ENCODE assay signal across 8 mouse cellular contexts in genomic region chr15:81871604-81872261, GRCm38 (mm10). TPM values are rescaled to one million over a fixed set of nuclear protein-coding genes. Genes with fewer than 3 reads are reported as not detected.
DNase-seq lines count a peak whose midpoint lies in the region; ATAC-seq and TF ChIP-seq lines count a peak whose summit lies in the region.

TSS of gene Phf5a (minus strand) at chr15:81871911.

- peak within 1 kb of the TSS; percentile 90 for H3K9ac ChIP-seq in heart, embryonic 12.5 days
- H3K9ac ChIP-seq in kidney, postnatal 0 days (ENCODE audit: low read depth, low read length), result peak within 1 kb of the TSS; percentile 88
- peak within 1 kb of the TSS; percentile 75 for H3K9ac ChIP-seq in liver, embryonic 14.5 days (replicated peaks)
- H3K9ac ChIP-seq in neural tube, embryonic 11.5 days (ENCODE audit: low read length), result peak within 1 kb of the TSS; percentile 85
- H3K9ac ChIP-seq in stomach, postnatal 0 days (ENCODE audit: low read length), result peak within 1 kb of the TSS; percentile 91

- peaks cover 96% of the 10 kb centered on the region for H3K79me2 ChIP-seq in C2C12 (ENCODE audit: control insufficient read depth, insufficient read depth)

- peak; percentile 93 for TF ChIP-seq EP300 in liver, embryonic 14.5 days (IDR thresholded peaks at IDR 0.05; ENCODE audit: low read depth)
- TF ChIP-seq EP300 in stomach, postnatal 0 days (optimal IDR thresholded peaks at IDR 0.05), result peak; percentile 100

- H3K9me3 ChIP-seq in heart, embryonic 12.5 days (replicated peaks), result no peaks in the 10 kb centered on the region
- no peaks in the 10 kb centered on the region for H3K9me3 ChIP-seq in kidney, postnatal 0 days (replicated peaks; ENCODE audit: low read length)
- H3K9me3 ChIP-seq in liver, embryonic 14.5 days (ENCODE audit: control insufficient read depth, low read length), result no peaks in the 10 kb centered on the region
- no peaks in the 10 kb centered on the region for H3K9me3 ChIP-seq in neural tube, embryonic 11.5 days (ENCODE audit: control insufficient read depth, low read length)
- no peaks in the 10 kb centered on the region for H3K9me3 ChIP-seq in stomach, postnatal 0 days (ENCODE audit: control insufficient read depth, low read length)

- H3K4me1 ChIP-seq in bone marrow, adult 2 months (ENCODE audit: control insufficient read depth, insufficient read depth, low read length), result no peaks in the 10 kb centered on the region; the same call in 1 of the 2 replicates
- peaks cover 13% of the 10 kb centered on the region for H3K4me1 ChIP-seq in heart, embryonic 12.5 days (replicated peaks)
- no peaks in the 10 kb centered on the region; the same call in 1 of the 2 replicates for H3K4me1 ChIP-seq in kidney, postnatal 0 days (replicated peaks; ENCODE audit: insufficient read depth, low read length)
- H3K4me1 ChIP-seq in liver, embryonic 14.5 days (replicated peaks; ENCODE audit: control insufficient read depth in 2 of 2, insufficient read depth in 2 of 2, low read length in 1 of 2), result peaks cover 17 to 20% of the 10 kb centered on the region in 2 experiments
- H3K4me1 ChIP-seq in neural tube, embryonic 11.5 days (ENCODE audit: control insufficient read depth, insufficient read depth, low read length), result peaks cover 8% of the 10 kb centered on the region
- H3K4me1 ChIP-seq in stomach, postnatal 0 days (replicated peaks; ENCODE audit: control insufficient read depth, insufficient read depth), result peaks cover 2% of the 10 kb centered on the region; the same call in 1 of the 2 replicates

- WGBS in bone marrow, adult 2 months, result under 1% methylated on average over 30 of the region's 30 CpGs
- WGBS in heart, embryonic 12.5 days, result under 1% methylated on average over 30 of the region's 30 CpGs
- WGBS in kidney, postnatal 0 days, result under 1% methylated on average over 30 of the region's 30 CpGs
- WGBS in liver, embryonic 14.5 days (ENCODE audit: insufficient replicate concordance), result under 1% methylated on average over 30 of the region's 30 CpGs
- WGBS in neural tube, embryonic 11.5 days, result 0% methylated on average over 30 of the region's 30 CpGs
- WGBS in stomach, postnatal 0 days, result 0% methylated on average over 30 of the region's 30 CpGs

- peaks cover 42% of the 10 kb centered on the region for H3K36me3 ChIP-seq in C2C12 (ENCODE audit: control insufficient read depth, insufficient read depth)
- peaks cover 42% of the 10 kb centered on the region for H3K36me3 ChIP-seq in heart, embryonic 12.5 days
- peaks cover 37% of the 10 kb centered on the region for H3K36me3 ChIP-seq in kidney, postnatal 0 days (ENCODE audit: insufficient read depth, low read length)
- peaks cover 41% of the 10 kb centered on the region for H3K36me3 ChIP-seq in liver, embryonic 14.5 days (replicated peaks; ENCODE audit: control insufficient read depth, insufficient read depth, low read depth)
- H3K36me3 ChIP-seq in neural tube, embryonic 11.5 days (ENCODE audit: control insufficient read depth, insufficient read depth, low read length), result peaks cover 19% of the 10 kb centered on the region
- H3K36me3 ChIP-seq in stomach, postnatal 0 days (ENCODE audit: control insufficient read depth, insufficient read depth, low read length), result peaks cover 16% of the 10 kb centered on the region

- peak; percentile 90 for ATAC-seq in erythroid progenitor cell, adult 5-6 weeks (replicated peaks; ENCODE audit: low FRiP score, poor library complexity, severe bottlenecking)
- ATAC-seq in heart, embryonic 12.5 days (ENCODE audit: insufficient number of reproducible peaks, low FRiP score), result peak; percentile 95
- peak; percentile 88 for ATAC-seq in kidney, postnatal 0 days (replicated peaks; ENCODE audit: low FRiP score, low read depth)
- peak; percentile 87 for ATAC-seq in liver, embryonic 14.5 days (ENCODE audit: insufficient read depth)
- ATAC-seq in neural tube, embryonic 11.5 days (ENCODE audit: insufficient read depth, low FRiP score, low TSS enrichment), result peak; percentile 84
- ATAC-seq in stomach, postnatal 0 days (ENCODE audit: low FRiP score, low TSS enrichment), result peak; percentile 93

- H3K4me2 ChIP-seq in heart, embryonic 12.5 days, result peak within 1 kb of the TSS; percentile 95
- peak within 1 kb of the TSS; percentile 83 for H3K4me2 ChIP-seq in kidney, postnatal 0 days (ENCODE audit: low read length)
- peak within 1 kb of the TSS; percentile 84 for H3K4me2 ChIP-seq in liver, embryonic 14.5 days (ENCODE audit: low read depth)
- H3K4me2 ChIP-seq in neural tube, embryonic 11.5 days (ENCODE audit: low read depth), result peak within 1 kb of the TSS; percentile 84
- H3K4me2 ChIP-seq in stomach, postnatal 0 days (replicated peaks; ENCODE audit: low read depth), result peak within 1 kb of the TSS; percentile 88

- no peak for TF ChIP-seq POLR2A in bone marrow, adult 2 months (IDR thresholded peaks at IDR 0.05; ENCODE audit: borderline replicate concordance, control insufficient read depth, low read depth, low read length)

- H3ac ChIP-seq in C2C12 (ENCODE audit: control insufficient read depth, insufficient read length, low read depth), result peak within 1 kb of the TSS; percentile 81

- peak; percentile 97 for DNase-seq in kidney, postnatal 0 days (ENCODE audit: low spot score)
- peak; percentile 95 to 96 (median 95) for DNase-seq in liver, embryonic 14.5 days (ENCODE audit: low read depth in 3 of 3, low spot score in 3 of 3)
- peak; percentile 95 for DNase-seq in neural tube, embryonic 11.5 days (ENCODE audit: low spot score)
- peak; percentile 95 for DNase-seq in stomach, postnatal 0 days (ENCODE audit: low spot score)

- peak within 1 kb of the TSS; percentile 89 for H3K27ac ChIP-seq in bone marrow, adult 2 months (ENCODE audit: control insufficient read depth, insufficient read depth, low read depth, low read length, poor library complexity)
- H3K27ac ChIP-seq in heart, embryonic 12.5 days (ENCODE audit: poor library complexity, severe bottlenecking), result peak within 1 kb of the TSS; percentile 94
- H3K27ac ChIP-seq in kidney, postnatal 0 days, result peak within 1 kb of the TSS; percentile 96
- peak within 1 kb of the TSS; percentile 95 for H3K27ac ChIP-seq in liver, embryonic 14.5 days
- H3K27ac ChIP-seq in neural tube, embryonic 11.5 days (ENCODE audit: low read depth, low read length), result peak within 1 kb of the TSS; percentile 91
- H3K27ac ChIP-seq in stomach, postnatal 0 days (replicated peaks), result peak within 1 kb of the TSS; percentile 92

- H3K27me3 ChIP-seq in C2C12 (ENCODE audit: control insufficient read depth, insufficient read depth, insufficient read length), result no peaks in the 10 kb centered on the region
- H3K27me3 ChIP-seq in heart, embryonic 12.5 days (replicated peaks), result no peaks in the 10 kb centered on the region
- no peaks in the 10 kb centered on the region for H3K27me3 ChIP-seq in kidney, postnatal 0 days (ENCODE audit: insufficient read depth, low read length)
- H3K27me3 ChIP-seq in liver, embryonic 14.5 days (ENCODE audit: control insufficient read depth, insufficient read depth, low read length), result no peaks in the 10 kb centered on the region
- H3K27me3 ChIP-seq in neural tube, embryonic 11.5 days (ENCODE audit: control insufficient read depth, insufficient read depth, low read length), result no peaks in the 10 kb centered on the region
- no peaks in the 10 kb centered on the region for H3K27me3 ChIP-seq in stomach, postnatal 0 days (ENCODE audit: control insufficient read depth, insufficient read depth, low read length)

- peaks cover 80% of the 10 kb centered on the region for H3K79me3 ChIP-seq in C2C12 (ENCODE audit: low read depth)

- H3K4me3 ChIP-seq in C2C12 (ENCODE audit: insufficient read depth, poor library complexity, severe bottlenecking), result peak within 1 kb of the TSS; percentile 99
- H3K4me3 ChIP-seq in bone marrow, adult 2 months (replicated peaks; ENCODE audit: control insufficient read depth, low read depth, low read length), result peak within 1 kb of the TSS; percentile 85
- H3K4me3 ChIP-seq in heart, embryonic 12.5 days, result peak within 1 kb of the TSS; percentile 88
- H3K4me3 ChIP-seq in kidney, postnatal 0 days (replicated peaks; ENCODE audit: low read depth, low read length), result peak within 1 kb of the TSS; percentile 91
- H3K4me3 ChIP-seq in liver, embryonic 14.5 days (ENCODE audit: insufficient read depth in 1 of 2, low read depth in 2 of 2, low read length in 2 of 2), result peak within 1 kb of the TSS; percentile 75 to 80
- peak within 1 kb of the TSS; percentile 86 for H3K4me3 ChIP-seq in neural tube, embryonic 11.5 days (ENCODE audit: low read depth, low read length)
- peak within 1 kb of the TSS; percentile 98 for H3K4me3 ChIP-seq in stomach, postnatal 0 days (ENCODE audit: low read depth, low read length)

- no peak for TF ChIP-seq CTCF in C2C12 (IDR thresholded peaks at IDR 0.05; ENCODE audit: control insufficient read depth, insufficient read depth, insufficient read length)
- no peak for TF ChIP-seq CTCF in bone marrow, adult 2 months (IDR thresholded peaks at IDR 0.05; ENCODE audit: control insufficient read depth, insufficient read depth, low read length)
- TF ChIP-seq CTCF in kidney, postnatal 0 days (IDR thresholded peaks at IDR 0.05; ENCODE audit: low read depth), result no peak
- TF ChIP-seq CTCF in liver, embryonic 14.5 days (IDR thresholded peaks at IDR 0.05; ENCODE audit: low read depth), result no peak
- no peak for TF ChIP-seq CTCF in stomach, postnatal 0 days (IDR thresholded peaks at IDR 0.05; ENCODE audit: low read depth)

TF ChIP-seq in C2C12, 6 proteins besides CTCF, POLR2A, EP300 and RAD21:
- TF ChIP-seq CEBPB (IDR thresholded peaks at IDR 0.05; ENCODE audit: low read depth), result no peak
- TF ChIP-seq USF1 (IDR thresholded peaks at IDR 0.05; ENCODE audit: low read depth), result peak; percentile 21
- TF ChIP-seq FOSL1 (IDR thresholded peaks at IDR 0.05; ENCODE audit: insufficient read depth, low read length, poor library complexity, severe bottlenecking), result no peak
- TF ChIP-seq MYOD1 (IDR thresholded peaks at IDR 0.05; ENCODE audit: control insufficient read depth, insufficient read length, low read depth), result no peak
- no peak for TF ChIP-seq MYOG (IDR thresholded peaks at IDR 0.05; ENCODE audit: control insufficient read depth, extremely low read depth, insufficient read length)
- peak; percentile 38 for TF ChIP-seq MAX (IDR thresholded peaks at IDR 0.05)
TF ChIP-seq in C2C12: peak in this region for 2.

RNA-seq across cellular contexts. Expression of gene Phf5a, which starts in this region (rescaled TPM):
- 156 TPM for polyA plus RNA-seq in C2C12 (2012; fragmentation: generic; extraction: Trizol)
- polyA plus RNA-seq in bone marrow, adult 2 months (2011; ENCODE audit: insufficient read depth, insufficient read length, low replicate concordance, missing spikeins), result 74.5 and 96.7 TPM in 2 replicates
- total RNA-seq in erythroid progenitor cell, adult 5-6 weeks (2015; ENCODE audit: low replicate concordance), result 49.0 and 58.3 TPM in 2 replicates
- 18.6 and 46.0 TPM in 2 replicates for total RNA-seq in erythroid progenitor cell, adult 5-6 weeks (2017; ENCODE audit: low replicate concordance)
- polyA plus RNA-seq in heart, embryonic 12.5 days (2016; fragmentation: Nextera tagmentation; extraction: Ambion mirVana), result 88.9 and 89.3 TPM in 2 replicates
- polyA plus RNA-seq in kidney, postnatal 0 days (2015; fragmentation: Nextera tagmentation; extraction: Ambion mirVana), result 103 and 110 TPM in 2 replicates
- polyA plus RNA-seq in liver, embryonic 14.5 days (2012; rRNA removed), result 42.3 and 72.6 TPM in 2 replicates
- 120 and 130 TPM in 2 replicates for polyA plus RNA-seq in liver, embryonic 14.5 days (2014; fragmentation: Nextera tagmentation; extraction: Ambion mirVana)
- polyA plus RNA-seq in neural tube, embryonic 11.5 days (2014; fragmentation: Nextera tagmentation; extraction: Ambion mirVana), result 197 and 203 TPM in 2 replicates
- polyA plus RNA-seq in stomach, postnatal 0 days (2015; fragmentation: Nextera tagmentation; extraction: Ambion mirVana), result 75.8 and 77.0 TPM in 2 replicates

Comparison
In these comparisons a context has a peak if more than half of its experiments do, and no peak if none do; other contexts are left out.
1. Peak in every context shown above with its lines: DNase-seq, ATAC-seq, H3K4me3 ChIP-seq and H3K27ac ChIP-seq.